Mouse (Mus musculus): Measurements from ENCODE around the gene Spred1.
"Not testable (repeated sequence)": the region's sequence is repeated elsewhere in the genome, so short reads cannot be mapped to it uniquely, and the experiment has no call there.

The Spred1 gene

DNA sequence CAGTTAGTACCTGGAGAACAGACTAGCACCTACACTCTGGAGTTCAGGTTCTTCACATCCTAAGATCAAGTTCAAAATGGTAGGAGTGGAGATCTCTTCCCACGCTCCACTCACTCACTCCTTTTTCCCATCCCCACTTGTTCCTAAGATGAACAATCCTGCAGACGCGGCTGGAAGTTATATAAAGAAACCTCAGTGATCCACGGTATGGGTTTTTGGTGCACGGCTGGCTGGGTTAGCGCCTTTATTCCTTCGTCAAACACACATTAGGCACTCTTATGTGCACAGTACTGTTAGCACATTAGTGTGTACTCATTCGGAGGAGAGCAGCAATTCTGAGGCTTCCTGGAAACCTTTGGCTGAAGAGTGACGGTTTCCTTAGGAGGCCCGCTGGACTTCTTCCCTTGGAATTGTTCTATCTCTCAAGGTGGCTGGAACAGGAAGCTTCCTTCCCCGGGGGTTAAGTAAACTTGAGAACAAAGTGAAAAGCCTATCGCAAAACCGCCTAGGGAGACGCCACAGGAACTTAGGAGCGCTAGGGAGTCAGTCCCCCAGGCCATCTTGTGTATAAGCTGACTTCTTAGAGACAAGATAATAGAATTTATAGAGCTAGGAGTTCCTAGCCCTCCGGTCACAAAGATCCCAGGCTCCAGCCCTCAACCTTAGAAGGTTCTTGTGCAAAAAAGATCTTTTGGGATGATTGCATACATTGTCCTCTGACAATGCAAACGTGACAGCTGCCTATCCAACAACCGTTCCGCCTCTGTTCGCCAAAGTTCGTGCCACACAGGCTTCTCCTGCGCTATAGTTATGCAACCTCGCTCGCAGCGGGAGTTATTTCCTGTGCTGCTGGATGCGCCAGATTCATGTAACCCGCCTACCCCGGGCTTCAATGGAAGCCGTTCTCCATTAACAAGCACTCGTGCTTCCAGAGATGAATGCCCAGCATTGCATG lies 1.6 kb upstream of the Spred1 start:
- peak; percentile 96 for DNase-seq (ENCODE audit: low read depth, low spot score)

DNA sequence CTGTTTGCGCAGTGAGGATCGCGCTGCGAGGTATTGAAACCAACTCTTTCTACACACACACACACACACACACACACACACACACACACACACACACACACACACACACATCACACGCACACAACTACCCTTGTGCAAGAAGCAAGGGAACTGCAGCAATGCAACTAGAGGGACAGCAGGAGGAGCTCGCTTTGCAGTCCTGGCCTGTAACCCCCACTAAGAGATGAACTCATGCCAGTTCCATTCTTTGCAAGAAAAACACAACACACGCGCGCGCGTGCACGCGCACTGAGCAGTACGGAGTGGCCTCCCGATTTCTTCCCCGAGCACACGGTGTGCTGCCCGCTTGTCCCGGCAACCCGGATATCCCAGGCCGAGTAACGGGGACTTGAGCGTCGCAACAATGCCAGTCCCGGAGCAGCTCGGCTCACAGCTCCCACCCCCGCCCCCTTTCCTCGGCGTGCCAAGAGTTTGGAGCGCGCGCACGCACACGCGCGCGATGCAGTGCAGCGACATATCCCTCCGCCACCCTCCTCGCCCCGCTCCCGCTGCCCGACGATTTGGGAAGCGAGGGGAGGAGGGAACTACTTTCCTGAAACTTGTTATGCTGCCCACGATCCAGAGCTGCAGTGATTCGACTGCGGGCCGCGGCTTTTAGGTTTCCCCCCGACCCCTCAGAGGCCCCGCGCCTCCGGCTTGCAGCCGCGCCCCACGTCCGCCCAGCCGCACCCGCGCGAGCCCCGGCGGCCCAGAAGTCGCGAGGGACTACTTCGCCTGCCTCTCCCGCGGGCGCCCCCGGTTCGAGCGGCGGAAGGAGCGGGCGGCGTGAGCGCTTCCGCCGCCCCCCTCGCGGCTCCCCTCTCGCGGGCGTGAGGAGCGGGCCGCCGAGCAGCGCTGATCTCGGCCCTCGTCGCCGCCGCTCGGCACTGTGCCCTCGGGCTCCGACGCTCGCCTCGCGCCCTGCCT lies 645 bp upstream of the Spred1 start:
- DNase-seq (ENCODE audit: low read depth, low spot score), result peak; percentile 95

DNA sequence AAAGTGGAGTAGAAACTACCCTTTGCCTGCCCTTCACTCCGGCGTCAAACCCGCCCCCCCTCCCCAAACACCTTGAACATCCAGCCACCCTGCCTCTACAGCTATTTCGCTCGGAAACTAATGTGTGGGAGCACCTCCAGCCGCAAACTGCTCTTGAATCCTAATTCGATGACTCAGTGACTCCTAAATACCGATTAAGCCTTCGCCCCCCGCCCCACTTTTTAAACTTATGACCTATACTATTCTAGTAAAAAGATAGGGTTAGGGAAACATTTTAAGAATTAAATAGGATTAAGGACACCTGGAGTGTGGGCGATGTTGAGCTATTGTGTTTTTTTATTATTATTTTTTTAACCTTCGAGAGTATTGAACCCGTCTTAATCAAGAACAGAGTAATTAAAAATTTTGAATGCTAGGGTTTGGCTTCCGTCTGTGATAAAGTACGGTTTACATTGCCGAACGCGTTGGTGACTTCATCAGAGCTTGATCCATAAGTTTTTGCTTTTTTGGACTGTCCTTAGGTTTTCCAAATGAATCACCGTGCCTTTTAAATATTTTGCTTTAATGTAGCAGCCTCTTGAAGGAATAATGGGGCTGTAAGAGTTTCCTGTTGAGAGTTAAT lies 921 bp downstream of the Spred1 start:
- DNase-seq (ENCODE audit: low read depth, low spot score), result no peak

DNA sequence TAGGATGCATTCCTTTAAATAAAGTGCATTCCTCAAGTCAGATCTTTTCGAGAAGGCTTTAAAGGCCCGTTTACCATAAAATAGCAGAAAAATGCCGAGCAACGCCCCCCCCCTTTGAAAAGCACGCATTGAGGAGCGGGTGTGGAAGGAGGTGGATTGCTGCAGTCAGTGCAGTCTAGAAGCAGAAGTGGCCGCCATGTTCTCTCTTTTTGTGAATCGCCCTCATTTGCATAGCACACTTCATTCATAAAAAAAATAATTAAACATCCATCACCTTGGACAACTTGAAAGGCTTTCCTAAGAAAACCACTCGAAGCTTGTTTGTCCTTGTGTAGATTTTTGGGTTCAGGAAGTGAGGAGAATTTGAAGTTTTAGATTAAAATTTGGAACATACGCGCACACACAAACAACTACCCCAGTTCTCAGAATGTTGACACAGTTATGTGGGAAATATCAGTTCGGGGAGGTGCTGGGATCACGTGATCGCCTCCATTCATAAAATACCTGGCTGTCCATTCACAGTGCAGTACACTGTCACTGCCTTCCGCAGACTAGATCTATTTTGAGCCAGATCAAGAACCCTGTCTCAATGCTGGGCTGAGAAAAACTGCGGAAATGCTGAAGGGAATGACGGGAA lies 1.6 kb downstream of the Spred1 start:
- peak; percentile 32 for DNase-seq (ENCODE audit: low read depth, low spot score)

DNA sequence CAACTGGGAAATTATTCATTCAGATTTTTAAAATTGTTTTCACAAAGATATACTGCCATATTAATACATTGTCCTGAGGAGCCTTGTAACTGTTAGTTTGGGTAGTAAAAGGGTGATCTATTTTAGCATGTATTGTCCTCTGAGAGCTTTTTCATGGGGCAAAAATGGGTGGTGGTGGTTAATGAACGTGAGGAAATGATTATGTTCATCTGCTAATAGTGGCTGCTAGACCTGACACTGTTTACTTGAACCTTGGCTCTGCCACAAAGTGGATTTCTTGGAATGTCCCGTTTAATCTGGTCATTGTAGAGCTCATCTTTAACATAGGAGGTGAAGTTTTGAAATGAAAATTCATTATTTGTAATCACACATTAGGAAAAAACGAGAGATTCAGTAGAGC lies 2.5 kb downstream of the Spred1 start:
- no peak for DNase-seq (ENCODE audit: low read depth, low spot score)

DNA sequence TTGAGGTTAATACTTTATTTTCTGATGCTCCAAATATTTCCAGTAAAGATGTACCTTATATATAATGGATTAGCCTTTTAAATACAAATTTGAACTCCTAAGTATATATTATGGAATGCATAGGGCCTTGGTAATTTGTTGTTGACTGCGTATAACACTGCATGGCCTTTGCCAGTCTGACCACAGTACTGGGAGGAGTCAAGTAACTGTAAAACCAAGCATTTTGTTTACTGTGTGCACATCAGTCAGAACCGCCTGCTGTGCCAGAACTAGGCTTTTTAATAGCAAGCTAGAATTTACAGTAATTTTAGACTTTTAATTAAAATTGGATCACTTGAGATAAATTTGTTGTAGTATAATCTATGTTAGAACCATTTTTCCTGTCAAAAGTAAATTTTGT lies 3.7 kb downstream of the Spred1 start:
- DNase-seq (ENCODE audit: low read depth, low spot score), result no peak

DNA sequence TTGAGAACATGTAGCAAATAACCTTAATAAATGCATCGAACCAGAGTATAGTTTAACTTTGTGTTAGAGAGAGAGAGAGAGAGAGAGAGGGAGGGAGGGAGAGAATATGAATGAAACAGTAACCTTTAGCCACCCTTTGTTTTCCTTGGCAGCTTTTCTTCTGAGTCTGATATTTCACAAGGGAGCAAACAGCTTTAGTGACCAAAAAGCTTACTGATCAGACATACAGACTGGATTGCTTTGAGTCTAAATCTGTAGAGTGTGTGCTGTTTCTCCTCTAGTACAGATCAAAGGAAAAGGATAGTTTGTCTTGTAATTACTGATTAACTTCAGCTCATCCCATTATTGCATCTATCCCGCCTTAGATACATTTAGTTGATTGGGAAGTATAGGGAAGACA lies 8.0 kb downstream of the Spred1 start:
- no peak for DNase-seq (ENCODE audit: low read depth, low spot score)

DNA sequence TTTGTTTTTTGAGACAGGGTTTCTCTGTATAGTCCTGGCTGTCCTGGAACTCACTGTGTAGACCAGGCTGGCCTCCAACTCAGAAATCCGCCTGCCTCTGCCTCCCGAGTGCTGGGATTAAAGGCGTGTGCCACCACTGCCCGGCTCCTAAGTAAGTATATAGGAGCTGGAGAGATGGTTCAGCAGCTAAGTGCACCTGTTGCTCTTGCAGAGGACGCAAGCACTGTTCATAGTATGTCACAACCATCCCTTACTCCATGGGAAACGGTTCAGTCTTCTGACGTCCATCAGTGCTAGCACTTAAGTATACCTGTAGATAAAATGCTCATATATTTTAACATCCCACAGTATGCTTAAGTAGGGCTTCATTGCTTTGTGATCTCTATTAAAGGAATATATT lies 9.9 kb downstream of the Spred1 start:
- DNase-seq (ENCODE audit: low read depth, low spot score), result not testable (repeated sequence)

DNA sequence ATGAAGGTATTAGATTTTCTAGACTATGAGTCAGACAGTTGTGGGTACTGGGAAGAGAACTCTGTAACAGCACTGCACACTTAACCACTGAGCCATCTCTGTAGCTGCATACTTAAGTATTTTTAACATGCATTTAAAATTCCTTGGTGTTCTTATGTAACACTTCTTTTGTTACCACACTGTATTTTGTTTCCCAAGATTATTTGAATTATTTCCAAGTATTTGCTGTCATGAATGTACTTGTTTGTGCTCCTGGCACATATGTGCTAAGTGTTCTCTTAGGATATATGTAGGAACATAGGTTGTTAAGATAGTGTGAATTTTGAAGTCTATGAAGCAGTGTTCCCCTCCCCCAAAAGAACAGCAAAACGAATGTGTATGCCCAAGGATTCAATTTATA lies 10.7 kb downstream of the Spred1 start:
- DNase-seq (ENCODE audit: low read depth, low spot score), result no peak

DNA sequence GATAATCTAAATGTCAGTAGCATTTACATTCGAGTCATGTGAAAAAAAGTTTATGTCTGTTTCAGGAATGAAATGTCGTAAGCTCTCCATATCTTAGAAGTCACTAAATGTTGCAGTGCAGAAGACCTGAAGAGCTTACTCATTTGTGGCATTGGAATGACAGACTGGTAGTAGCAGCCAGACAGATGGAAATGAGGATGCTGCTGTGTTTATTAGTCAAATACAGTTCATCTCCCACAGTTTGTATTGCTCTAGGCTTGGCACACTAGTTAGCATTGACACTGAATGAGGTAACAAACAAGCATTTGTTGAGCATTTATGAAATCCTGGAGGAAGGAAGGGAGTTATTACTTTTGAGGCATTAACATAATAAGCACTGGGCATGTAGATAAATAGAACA lies 12.4 kb downstream of the Spred1 start:
- no peak for DNase-seq (ENCODE audit: low read depth, low spot score)

DNA sequence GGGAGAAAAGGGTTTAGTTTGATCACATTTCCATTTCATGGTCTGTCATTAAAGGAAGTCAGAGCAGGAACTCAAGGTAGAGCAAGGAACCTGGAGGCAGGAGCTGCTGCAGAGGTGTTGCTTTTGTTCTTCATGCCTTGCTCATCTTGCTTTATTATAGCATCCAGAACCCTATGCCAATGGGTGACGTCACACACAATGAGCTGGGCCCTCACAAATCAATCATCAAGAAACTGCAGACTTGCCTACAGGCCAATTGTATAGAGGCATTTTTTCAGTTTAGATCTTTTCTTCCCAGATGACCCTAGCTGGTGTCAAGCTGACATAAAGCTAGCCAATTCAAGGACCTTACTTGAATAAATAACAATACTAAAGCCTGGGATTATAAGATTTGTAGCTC lies 16.6 kb downstream of the Spred1 start:
- DNase-seq (ENCODE audit: low read depth, low spot score), result no peak

DNA sequence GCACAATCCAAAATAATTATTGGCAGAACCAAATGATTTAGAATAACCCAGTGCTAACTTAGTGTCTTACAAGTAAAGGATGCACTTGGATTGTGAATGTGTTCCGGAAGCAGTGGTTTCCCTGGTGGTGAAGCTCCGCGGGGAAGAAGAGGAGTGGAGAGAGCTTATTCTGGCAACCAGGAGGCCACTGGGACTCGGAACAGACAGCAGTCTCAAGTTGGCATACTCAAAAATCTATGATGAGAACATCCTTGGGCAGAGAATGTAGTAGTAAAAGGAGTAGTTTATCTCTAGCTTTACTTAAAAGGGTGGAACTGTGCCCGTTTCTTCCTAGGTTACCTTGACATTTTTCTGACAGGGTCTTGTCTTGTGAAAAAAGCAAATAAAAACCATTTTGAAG lies 17.8 kb downstream of the Spred1 start:
- no peak for DNase-seq (ENCODE audit: low read depth, low spot score)

DNA sequence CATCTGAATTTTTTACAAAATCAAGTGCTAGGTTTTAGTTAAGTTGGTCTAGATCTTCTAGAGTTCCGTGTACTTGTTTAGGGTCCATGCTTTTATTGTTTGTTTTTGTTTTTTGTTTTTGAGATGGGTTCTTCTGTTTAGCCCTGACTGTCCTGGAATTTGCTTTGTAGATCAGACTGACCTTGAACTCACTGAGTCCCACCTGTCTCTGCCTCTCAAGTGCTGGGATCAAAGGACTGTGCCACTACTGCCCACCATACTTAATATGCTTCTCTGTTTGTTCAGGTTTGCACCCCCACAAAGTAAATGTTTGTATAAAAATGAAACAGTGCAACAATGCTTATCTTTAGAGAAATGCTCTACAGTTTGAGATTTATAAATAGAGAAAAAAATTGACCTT lies 18.8 kb downstream of the Spred1 start:
- DNase-seq (ENCODE audit: low read depth, low spot score), result no peak

DNA sequence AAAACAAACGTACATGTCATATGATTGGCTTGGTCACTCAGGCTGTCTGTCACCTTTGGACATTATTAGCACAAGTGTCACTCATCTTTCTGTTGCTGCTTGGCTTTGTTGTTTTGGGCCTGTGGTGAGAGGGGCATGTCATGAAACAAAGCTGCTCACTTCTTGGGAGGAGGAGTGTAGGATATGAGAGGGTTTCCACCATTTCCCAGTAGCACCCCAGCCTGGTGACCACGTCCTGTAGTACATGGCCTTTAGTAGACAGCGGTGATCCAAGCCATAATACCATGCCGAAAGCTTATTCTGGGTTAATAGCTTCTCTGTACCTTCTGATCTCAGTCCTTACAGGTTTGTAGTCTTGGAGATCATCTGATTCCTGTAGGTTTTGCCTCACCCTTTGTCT lies 21.9 kb downstream of the Spred1 start:
- no peak for DNase-seq (ENCODE audit: low read depth, low spot score)

DNA sequence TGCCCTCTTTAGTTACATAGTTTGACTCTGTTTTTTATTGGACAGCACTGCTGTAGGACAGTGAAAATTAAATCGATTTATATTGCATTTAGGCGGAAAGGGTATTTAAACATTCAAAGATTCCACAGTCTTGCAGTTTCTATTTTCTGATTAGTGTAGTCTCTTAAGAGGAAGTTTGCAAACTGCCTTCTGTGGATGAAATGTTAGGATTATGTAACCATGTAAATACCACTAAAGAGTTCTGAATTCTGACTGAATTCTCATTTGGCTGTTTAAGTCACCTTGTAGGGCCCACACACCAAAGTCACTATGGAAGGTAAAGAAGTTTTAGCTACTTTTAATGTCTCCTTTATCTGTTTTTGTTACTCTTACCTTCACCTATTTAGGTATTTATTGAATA lies 24.9 kb downstream of the Spred1 start:
- DNase-seq (ENCODE audit: low read depth, low spot score), result no peak

DNA sequence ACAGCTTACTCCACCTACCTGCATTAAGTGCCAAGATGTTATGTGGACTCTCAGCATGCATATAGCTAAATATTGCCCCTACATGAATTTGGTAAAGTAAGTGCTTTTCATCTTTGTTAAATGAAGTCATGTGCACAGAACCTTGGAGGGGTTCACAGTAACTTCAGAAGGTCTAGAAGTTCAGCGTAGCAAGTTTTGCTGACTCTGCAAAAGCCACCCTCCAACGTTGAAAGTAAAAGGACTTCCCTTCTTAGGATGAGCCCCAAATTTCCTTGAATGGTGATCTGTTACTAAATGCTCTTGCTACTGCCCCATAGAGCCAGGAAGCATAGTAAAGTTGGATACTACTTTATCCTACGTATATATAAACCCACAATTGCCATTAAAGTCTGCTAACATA lies 25.4 kb downstream of the Spred1 start:
- no peak for DNase-seq (ENCODE audit: low read depth, low spot score)

DNA sequence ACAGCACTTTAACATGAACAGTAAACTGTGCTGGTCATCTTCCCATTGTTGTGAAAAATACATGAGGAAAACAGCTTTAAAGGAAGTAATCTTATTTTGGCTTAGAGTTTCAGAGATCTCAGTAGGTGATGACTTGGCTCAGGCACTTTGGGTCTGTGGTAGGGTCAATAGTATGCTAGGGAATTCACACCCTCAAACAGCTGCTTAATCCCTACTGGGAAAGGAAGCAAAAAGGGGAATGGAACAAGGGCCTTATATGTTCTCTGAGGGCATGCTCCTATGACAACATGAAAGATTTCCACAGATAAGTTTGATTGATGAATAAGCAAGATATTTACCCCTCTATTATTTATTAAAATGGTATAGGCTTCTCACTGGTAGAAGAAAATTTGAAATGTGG lies 31.0 kb downstream of the Spred1 start:
- no peak for DNase-seq (ENCODE audit: low read depth, low spot score)

DNA sequence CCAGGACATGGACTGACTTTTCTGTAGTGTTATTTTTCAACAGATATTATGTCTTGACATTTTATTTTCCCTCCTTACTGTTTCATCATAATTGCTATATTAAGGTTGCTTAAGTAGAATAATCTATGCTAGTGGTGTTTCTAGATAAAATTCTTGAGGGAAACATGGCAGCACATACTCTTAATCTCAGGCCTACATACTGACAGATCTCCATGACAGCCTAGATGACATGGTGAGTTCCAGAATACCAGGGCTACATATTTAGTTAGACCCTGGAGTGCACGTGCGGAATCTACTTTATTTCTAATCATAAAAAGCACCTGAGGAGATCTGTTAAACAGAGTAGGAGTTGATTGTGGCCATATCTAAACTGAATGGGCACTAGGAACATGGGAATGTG lies 47.2 kb downstream of the Spred1 start:
- DNase-seq (ENCODE audit: low read depth, low spot score), result no peak

DNA sequence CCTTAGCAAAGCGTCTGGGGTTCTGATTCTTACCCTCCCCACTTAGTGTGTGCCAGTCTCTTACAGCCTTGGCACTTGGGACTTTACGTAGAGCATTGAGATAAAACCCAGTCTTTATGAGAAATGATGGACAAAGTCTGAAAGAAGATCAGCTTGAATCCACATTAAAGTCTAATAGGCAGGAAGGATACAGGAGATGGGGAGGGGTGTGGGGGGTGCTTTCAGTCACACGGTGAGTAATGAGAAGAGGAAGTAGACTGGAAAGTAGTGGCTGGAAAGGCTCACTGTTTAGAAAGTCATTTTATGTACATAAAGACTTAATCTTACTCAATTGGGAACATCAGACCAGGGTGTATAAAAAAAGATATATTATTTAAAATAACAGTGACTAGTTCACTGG lies 47.9 kb downstream of the Spred1 start:
- no peak for DNase-seq (ENCODE audit: low read depth, low spot score)

DNA sequence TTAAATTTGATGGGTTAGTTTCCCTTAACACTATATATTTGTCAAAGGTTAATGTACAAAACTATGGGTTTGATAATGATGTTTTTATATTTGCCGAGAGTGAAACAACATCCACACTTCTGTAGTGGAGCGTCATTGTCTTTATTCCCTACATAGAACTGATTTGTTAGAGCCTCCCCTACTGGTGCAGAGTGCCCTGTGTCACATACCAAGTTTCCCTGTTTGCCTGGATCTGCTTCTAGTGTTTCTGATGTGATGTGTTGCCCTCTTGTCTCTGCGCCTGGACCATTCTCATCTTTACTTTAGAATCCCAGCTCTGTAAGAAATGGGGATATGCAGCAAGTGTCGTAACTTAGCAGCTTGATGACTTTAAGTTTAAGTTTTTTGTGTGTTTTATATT lies 51.8 kb downstream of the Spred1 start:
- no peak for DNase-seq (ENCODE audit: low read depth, low spot score)

DNA sequence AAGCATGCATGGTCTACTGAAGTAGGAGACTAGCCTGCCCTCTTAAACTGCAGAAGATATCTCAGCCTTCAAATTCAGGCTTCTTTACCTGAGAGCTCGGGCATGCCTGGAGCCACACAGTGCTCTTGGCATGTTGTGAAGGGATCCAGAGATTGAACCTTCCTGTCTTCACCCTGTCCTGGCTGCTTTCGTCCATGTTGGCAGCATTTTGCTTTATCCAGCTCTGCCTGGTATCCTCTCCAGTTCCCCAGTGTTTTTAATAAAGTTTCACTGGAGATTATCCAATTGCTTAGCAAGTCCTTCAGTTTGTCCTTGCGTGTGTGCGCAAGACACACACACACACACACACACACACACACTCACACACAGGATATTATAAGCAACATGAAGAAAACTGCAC lies 54.9 kb downstream of the Spred1 start:
- DNase-seq (ENCODE audit: low read depth, low spot score), result no peak

DNA sequence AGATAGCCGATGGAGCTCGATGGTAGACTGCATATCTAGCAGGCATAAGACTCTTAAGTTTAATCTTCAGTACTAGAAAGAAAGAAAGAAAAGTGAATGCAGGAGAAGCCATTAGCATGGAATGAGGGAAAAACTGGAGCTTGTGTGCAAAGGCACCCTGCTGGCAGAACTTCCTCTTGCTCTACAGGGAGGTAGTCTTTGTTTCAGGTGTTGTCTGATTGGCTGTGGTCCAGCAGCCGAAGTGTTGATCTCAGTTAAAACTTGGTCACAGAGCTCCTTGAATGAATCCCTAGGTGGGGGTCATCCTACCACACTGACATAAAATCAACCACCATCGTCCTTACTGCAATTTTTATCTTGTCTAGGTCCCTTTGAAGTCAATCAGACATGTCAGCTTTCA lies 55.8 kb downstream of the Spred1 start:
- peak; percentile 51 for DNase-seq (ENCODE audit: low read depth, low spot score)

All from ES-CJ7 (cell line).